8 mouse cellular contexts compared by ENCODE assay signal in the genomic region with DNA sequence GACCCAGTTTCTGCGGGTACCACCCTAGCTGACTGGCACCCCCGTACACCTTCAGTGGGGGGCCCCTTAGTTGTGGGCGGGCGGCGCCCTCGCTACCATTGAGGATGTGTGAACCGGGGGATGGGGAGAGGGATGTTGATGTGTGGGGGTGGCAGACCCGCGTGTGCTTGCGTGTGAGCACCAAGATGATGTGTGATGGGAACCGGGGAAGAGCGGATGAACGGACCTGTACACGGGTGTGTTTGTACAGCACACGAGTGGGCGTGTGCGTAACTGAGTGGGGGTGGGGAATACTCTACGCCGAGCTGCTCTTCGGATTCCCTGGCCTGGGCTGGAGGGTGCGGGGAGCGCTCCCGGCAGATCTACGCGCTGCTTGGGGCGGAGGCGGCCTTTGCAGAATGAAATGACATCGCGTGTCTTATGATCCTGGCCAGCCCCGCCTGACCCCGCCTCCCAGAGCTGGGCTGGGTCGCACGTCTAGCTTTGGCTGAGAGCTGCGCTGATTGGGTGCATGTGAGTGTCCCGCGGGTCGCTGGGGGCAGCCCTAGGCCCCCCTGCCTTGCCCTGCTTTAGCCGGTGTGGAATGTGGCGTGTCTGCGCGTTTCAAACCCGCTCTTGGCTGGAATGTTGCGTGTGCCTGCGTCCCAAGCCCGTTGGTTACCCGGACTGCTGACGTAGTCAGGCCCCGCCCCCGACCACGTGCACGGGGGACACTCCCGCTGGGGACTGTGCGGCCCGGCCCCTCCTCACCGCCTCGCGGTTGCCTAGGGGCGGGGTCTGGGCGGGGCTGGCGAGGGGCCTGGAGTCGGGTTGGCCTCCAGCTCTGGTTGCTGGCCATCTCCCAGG. TPM values are rescaled to one million over a fixed set of nuclear protein-coding genes. Genes with fewer than 3 reads are reported as not detected.
A peak's percentile ranks its signal among the peaks of the same experiment; 100 is the strongest.
DNase-seq lines count a peak whose midpoint lies in the region; ATAC-seq and TF ChIP-seq lines count a peak whose summit lies in the region.

No protein-coding gene starts in this region.

- peak; percentile 88 for DNase-seq in c-Kit-negative CD71-positive TER-119-positive erythroid progenitor cells, embryonic 14.5 days (ENCODE audit: low read depth, low spot score)
- DNase-seq in forebrain, embryonic 10.5 days (ENCODE audit: extremely low spot score, low spot score), result peak; percentile 99
- peak; percentile 99 to 100 for DNase-seq in kidney, postnatal 25 days
- DNase-seq in liver, embryonic 14.5 days (ENCODE audit: low read depth in 3 of 3, low spot score in 3 of 3), result peak; percentile 92 to 94 (median 93)
- peak; percentile 100 for DNase-seq in neural tube, embryonic 11.5 days (ENCODE audit: low spot score)
- DNase-seq in stomach, postnatal 0 days (ENCODE audit: low spot score), result peak; percentile 100

- H3K4me2 ChIP-seq in heart, embryonic 15.5 days, result peak overlapping the region; percentile 83
- peak overlapping the region; percentile 100 for H3K4me2 ChIP-seq in liver, embryonic 14.5 days (ENCODE audit: low read depth)
- peak overlapping the region; percentile 91 for H3K4me2 ChIP-seq in neural tube, embryonic 11.5 days (ENCODE audit: low read depth)
- peak overlapping the region; percentile 76 for H3K4me2 ChIP-seq in stomach, postnatal 0 days (replicated peaks; ENCODE audit: low read depth)

- WGBS in forebrain, embryonic 10.5 days, result under 1% methylated on average over 61 of the region's 61 CpGs
- whole genome bisulfite sequencing in heart, embryonic 15.5 days, result under 1% methylated on average over 61 of the region's 61 CpGs
- WGBS in liver, embryonic 14.5 days (ENCODE audit: insufficient replicate concordance), result under 1% methylated on average over 60 of the region's 61 CpGs
- WGBS in neural tube, embryonic 11.5 days, result under 1% methylated on average over 58 of the region's 61 CpGs
- under 1% methylated on average over 61 of the region's 61 CpGs for WGBS in stomach, postnatal 0 days

- no peak for TF ChIP-seq EP300 in liver, embryonic 14.5 days (IDR thresholded peaks at IDR 0.05; ENCODE audit: low read depth)
- TF ChIP-seq EP300 in stomach, postnatal 0 days (optimal IDR thresholded peaks at IDR 0.05), result peak; percentile 88

- ATAC-seq in CD4-positive, CD25-positive, alpha-beta regulatory T cell, adult 4 months, result peak; percentile 47
- ATAC-seq in heart, embryonic 15.5 days (replicated peaks; ENCODE audit: insufficient number of reproducible peaks, insufficient read depth, low FRiP score, low read depth), result peak; percentile 80
- ATAC-seq in liver, embryonic 14.5 days (ENCODE audit: insufficient read depth), result peak; percentile 80
- peak; percentile 74 for ATAC-seq in neural tube, embryonic 11.5 days (ENCODE audit: insufficient read depth, low FRiP score, low TSS enrichment)
- ATAC-seq in stomach, postnatal 0 days (ENCODE audit: low FRiP score, low TSS enrichment), result peak; percentile 80

- peaks cover 7% of the 10 kb centered on the region for H3K36me3 ChIP-seq in forebrain, embryonic 10.5 days (replicated peaks)
- no peaks in the 10 kb centered on the region for H3K36me3 ChIP-seq in heart, embryonic 15.5 days
- no peaks in the 10 kb centered on the region for H3K36me3 ChIP-seq in liver, embryonic 14.5 days (replicated peaks; ENCODE audit: control insufficient read depth, insufficient read depth, low read depth)
- H3K36me3 ChIP-seq in neural tube, embryonic 11.5 days (ENCODE audit: control insufficient read depth, insufficient read depth, low read length), result no peaks in the 10 kb centered on the region
- no peaks in the 10 kb centered on the region; the same call in 1 of the 2 replicates for H3K36me3 ChIP-seq in stomach, postnatal 0 days (ENCODE audit: control insufficient read depth, insufficient read depth, low read length)

- peaks cover 77% of the 10 kb centered on the region for H3K4me1 ChIP-seq in forebrain, embryonic 10.5 days
- peaks cover 50% of the 10 kb centered on the region for H3K4me1 ChIP-seq in heart, embryonic 15.5 days (replicated peaks)
- H3K4me1 ChIP-seq in liver, embryonic 14.5 days (replicated peaks; ENCODE audit: control insufficient read depth in 2 of 2, insufficient read depth in 2 of 2, low read length in 1 of 2), result peaks cover 33 to 54% of the 10 kb centered on the region in 2 experiments
- H3K4me1 ChIP-seq in neural tube, embryonic 11.5 days (ENCODE audit: control insufficient read depth, insufficient read depth, low read length), result peaks cover 15% of the 10 kb centered on the region
- peaks cover 9% of the 10 kb centered on the region; the same call in 1 of the 2 replicates for H3K4me1 ChIP-seq in stomach, postnatal 0 days (replicated peaks; ENCODE audit: control insufficient read depth, insufficient read depth)

- peak overlapping the region; percentile 91 for H3K27ac ChIP-seq in forebrain, embryonic 10.5 days
- peak overlapping the region; percentile 97 for H3K27ac ChIP-seq in heart, embryonic 15.5 days
- peak overlapping the region; percentile 91 for H3K27ac ChIP-seq in liver, embryonic 14.5 days
- H3K27ac ChIP-seq in neural tube, embryonic 11.5 days (ENCODE audit: low read depth, low read length), result peak overlapping the region; percentile 89
- peak overlapping the region; percentile 98 for H3K27ac ChIP-seq in stomach, postnatal 0 days (replicated peaks)

- H3K9me3 ChIP-seq in forebrain, embryonic 10.5 days, result no peaks in the 10 kb centered on the region
- no peaks in the 10 kb centered on the region for H3K9me3 ChIP-seq in heart, embryonic 15.5 days (replicated peaks)
- no peaks in the 10 kb centered on the region for H3K9me3 ChIP-seq in liver, embryonic 14.5 days (ENCODE audit: control insufficient read depth, low read length)
- no peaks in the 10 kb centered on the region for H3K9me3 ChIP-seq in neural tube, embryonic 11.5 days (ENCODE audit: control insufficient read depth, low read length)
- H3K9me3 ChIP-seq in stomach, postnatal 0 days (ENCODE audit: control insufficient read depth, low read length), result no peaks in the 10 kb centered on the region

- peaks cover 21% of the 10 kb centered on the region for H3K27me3 ChIP-seq in forebrain, embryonic 10.5 days (ENCODE audit: poor library complexity, severe bottlenecking)
- no peaks in the 10 kb centered on the region for H3K27me3 ChIP-seq in heart, embryonic 15.5 days
- H3K27me3 ChIP-seq in liver, embryonic 14.5 days (ENCODE audit: control insufficient read depth, insufficient read depth, low read length), result no peaks in the 10 kb centered on the region
- H3K27me3 ChIP-seq in neural tube, embryonic 11.5 days (ENCODE audit: control insufficient read depth, insufficient read depth, low read length), result no peaks in the 10 kb centered on the region
- no peaks in the 10 kb centered on the region for H3K27me3 ChIP-seq in stomach, postnatal 0 days (ENCODE audit: control insufficient read depth, insufficient read depth, low read length)

- H3K9ac ChIP-seq in heart, embryonic 15.5 days, result peak overlapping the region; percentile 85
- peak overlapping the region; percentile 66 for H3K9ac ChIP-seq in liver, embryonic 14.5 days (replicated peaks)
- peak overlapping the region; percentile 67 for H3K9ac ChIP-seq in neural tube, embryonic 11.5 days (ENCODE audit: low read length)
- H3K9ac ChIP-seq in stomach, postnatal 0 days (ENCODE audit: low read length), result peak overlapping the region; percentile 90

- no peak; the same call in 1 of the 2 replicates for TF ChIP-seq CTCF in liver, embryonic 14.5 days (IDR thresholded peaks at IDR 0.05; ENCODE audit: low read depth)
- TF ChIP-seq CTCF in stomach, postnatal 0 days (IDR thresholded peaks at IDR 0.05; ENCODE audit: low read depth), result no peak

- H3K4me3 ChIP-seq in forebrain, embryonic 10.5 days, result peak overlapping the region; percentile 90
- H3K4me3 ChIP-seq in heart, embryonic 15.5 days, result peak overlapping the region; percentile 90
- peak overlapping the region; percentile 69 to 84 for H3K4me3 ChIP-seq in liver, embryonic 14.5 days (ENCODE audit: insufficient read depth in 1 of 2, low read depth in 2 of 2, low read length in 2 of 2)
- peak overlapping the region; percentile 63 for H3K4me3 ChIP-seq in neural tube, embryonic 11.5 days (ENCODE audit: low read depth, low read length)
- peak overlapping the region; percentile 90 for H3K4me3 ChIP-seq in stomach, postnatal 0 days (ENCODE audit: low read depth, low read length)

RNA-seq across cellular contexts. Expression of gene Mnt, which starts 1.1 kb away (rescaled TPM):
- 1 to 10 TPM; 5.1 to 5.9 TPM for polyA plus RNA-seq in CD4-positive, CD25-positive, alpha-beta regulatory T cell, adult 4 months (2017; shearing (Covaris generic))
- 4.7 and 4.9 TPM in 2 replicates for polyA plus RNA-seq in forebrain, embryonic 10.5 days (2016; fragmentation: Nextera tagmentation; extraction: Ambion mirVana)
- 3.0 and 3.7 TPM in 2 replicates for polyA plus RNA-seq in heart, embryonic 15.5 days (2015; fragmentation: Nextera tagmentation; extraction: Ambion mirVana)
- 2.5 TPM in 2 replicates for polyA plus RNA-seq in liver, embryonic 14.5 days (2012; rRNA removed)
- polyA plus RNA-seq in liver, embryonic 14.5 days (2014; fragmentation: Nextera tagmentation; extraction: Ambion mirVana), result 1.0 and 1.2 TPM in 2 replicates
- polyA plus RNA-seq in neural tube, embryonic 11.5 days (2014; fragmentation: Nextera tagmentation; extraction: Ambion mirVana), result 5.2 and 6.9 TPM in 2 replicates
- polyA plus RNA-seq in stomach, postnatal 0 days (2015; fragmentation: Nextera tagmentation; extraction: Ambion mirVana), result 2.5 and 2.6 TPM in 2 replicates

Comparison
In these comparisons a context has a peak if more than half of its experiments do, and no peak if none do; other contexts are left out.
1. Peak in every context shown above with its lines: DNase-seq, ATAC-seq, H3K4me3 ChIP-seq and H3K27ac ChIP-seq.